In genomic region chr7:120178935-120179334, GRCm38 (mm10) we compare ENCODE assay signal across 31 mouse cellular contexts. TPM values are rescaled to one million over a fixed set of nuclear protein-coding genes. Genes with fewer than 3 reads are reported as not detected.
DNase-seq lines count a peak whose midpoint lies in the region; ATAC-seq and TF ChIP-seq lines count a peak whose summit lies in the region.
"Had no signal": no experiment of that assay in that cellular context is flagged by ENCODE, and none has a peak within 500 bp of the region (broad histone marks: within the 10 kb centered on the region; RNA-seq: fewer than 3 reads in every experiment).

No protein-coding gene starts in this region.

- 0 out of 2 replicates have a peak, but pooled peaks cover 4% of the 10 kb centered on the region for H3K4me1 ChIP-seq in lung, embryonic 15.5 days
- H3K4me1 ChIP-seq in embryonic facial prominence, embryonic 14.5 days (ENCODE audit: control insufficient read depth, insufficient read depth, low read length), result no peaks in the 10 kb centered on the region; the same call in 1 of the 2 replicates
- H3K4me1 ChIP-seq: embryonic facial prominence, embryonic 12.5 days; heart, embryonic 13.5 days; hindbrain, embryonic 12.5 days; hindbrain, embryonic 15.5 days had no signal

- no peak for TF ChIP-seq POLR2A in brain, embryonic 14.5 days (IDR thresholded peaks at IDR 0.05; ENCODE audit: borderline replicate concordance, extremely low read depth, insufficient read depth, insufficient read length, poor library complexity, severe bottlenecking)

- H3K4me2 ChIP-seq in lung, embryonic 15.5 days, result no peak overlapping the region
- no peak overlapping the region for H3K4me2 ChIP-seq in embryonic facial prominence, embryonic 14.5 days (ENCODE audit: low read depth, low read length)
- H3K4me2 ChIP-seq: embryonic facial prominence, embryonic 12.5 days; forebrain, embryonic 15.5 days; heart, embryonic 13.5 days; hindbrain, embryonic 12.5 days; hindbrain, embryonic 15.5 days had no signal

- no peak overlapping the region for H3K4me3 ChIP-seq in lung, embryonic 15.5 days
- no peak overlapping the region for H3K4me3 ChIP-seq in embryonic facial prominence, embryonic 14.5 days (ENCODE audit: low read depth, low read length)
- H3K4me3 ChIP-seq: embryonic facial prominence, embryonic 12.5 days; erythroblast, embryonic 14.5 days; forebrain, embryonic 15.5 days; heart, embryonic 13.5 days; hindbrain, embryonic 12.5 days; hindbrain, embryonic 15.5 days had no signal

- peak; percentile 35; the same call in 1 of the 2 replicates for ATAC-seq in lung, embryonic 15.5 days (ENCODE audit: borderline replicate concordance, extremely low read depth, low FRiP score, low TSS enrichment)
- 0 out of 2 replicates have a peak, but pooled peaks have one; percentile 37 for ATAC-seq in embryonic facial prominence, embryonic 14.5 days (ENCODE audit: low read depth)
- ATAC-seq: activated CD4-positive, CD25-positive, alpha-beta regulatory T cell, adult 4 months; CD4-positive, CD25-positive, alpha-beta regulatory T cell, adult 4 months; forebrain, embryonic 15.5 days; intestine, postnatal 0 days had no signal

- no peak for TF ChIP-seq CTCF in brain, embryonic 14.5 days (IDR thresholded peaks at IDR 0.05; ENCODE audit: borderline replicate concordance, extremely low read depth, insufficient read depth, insufficient read length)

- no peak overlapping the region for H3K9ac ChIP-seq in lung, embryonic 15.5 days
- H3K9ac ChIP-seq in embryonic facial prominence, embryonic 14.5 days (ENCODE audit: low read depth, low read length), result no peak overlapping the region
- H3K9ac ChIP-seq: embryonic facial prominence, embryonic 12.5 days; forebrain, embryonic 15.5 days; heart, embryonic 13.5 days; hindbrain, embryonic 12.5 days; hindbrain, embryonic 15.5 days had no signal

- H3K36me3 ChIP-seq in lung, embryonic 15.5 days, result no peaks in the 10 kb centered on the region
- H3K36me3 ChIP-seq in embryonic facial prominence, embryonic 14.5 days (ENCODE audit: control insufficient read depth, insufficient read depth, low read length), result no peaks in the 10 kb centered on the region
- H3K36me3 ChIP-seq: embryonic facial prominence, embryonic 12.5 days; forebrain, embryonic 15.5 days; heart, embryonic 13.5 days; hindbrain, embryonic 12.5 days; hindbrain, embryonic 15.5 days had no signal

- DNase-seq in heart, adult 11 months, result peak; percentile 58
- no peak for DNase-seq in heart, adult 8-10 months (ENCODE audit: low spot score)
- DNase-seq in lung, postnatal 25 days (ENCODE audit: low spot score), result no peak
- DNase-seq in brain, embryonic 14.5 days (ENCODE audit: low read depth), result peak; percentile 80
- peak; percentile 44 for DNase-seq in embryonic facial prominence, embryonic 14.5 days (ENCODE audit: low spot score)
- no peak for DNase-seq in spleen, adult 18-20 months
- DNase-seq: adrenal gland, adult 8-10 months; adrenal gland, postnatal 25 days; cerebellum, adult 18-20 months; cerebellum, adult 9-10 months; cerebellum, postnatal 14 days; gastrocnemius, postnatal 10 days; gastrocnemius, postnatal 36 days; heart, postnatal 14 days; heart, postnatal 4 days had no signal

- H3K27ac ChIP-seq in lung, embryonic 15.5 days, result no peak overlapping the region
- no peak overlapping the region for H3K27ac ChIP-seq in embryonic facial prominence, embryonic 14.5 days (replicated peaks; ENCODE audit: low read depth, low read length)
- H3K27ac ChIP-seq: embryonic facial prominence, embryonic 12.5 days; forebrain, embryonic 15.5 days; heart, embryonic 13.5 days; hindbrain, embryonic 12.5 days; hindbrain, embryonic 15.5 days had no signal

- H3K27me3 ChIP-seq in lung, embryonic 15.5 days, result no peaks in the 10 kb centered on the region
- no peaks in the 10 kb centered on the region for H3K27me3 ChIP-seq in embryonic facial prominence, embryonic 14.5 days (replicated peaks; ENCODE audit: control insufficient read depth, insufficient read depth, low read length)
- H3K27me3 ChIP-seq: embryonic facial prominence, embryonic 12.5 days; heart, embryonic 13.5 days; hindbrain, embryonic 12.5 days; hindbrain, embryonic 15.5 days had no signal

- WGBS in lung, embryonic 15.5 days, result 6% methylated on average over 2 of the region's 2 CpGs
- 10% methylated on average over 2 of the region's 2 CpGs for WGBS in embryonic facial prominence, embryonic 14.5 days

- H3K9me3 ChIP-seq in lung, embryonic 15.5 days, result no peaks in the 10 kb centered on the region
- no peaks in the 10 kb centered on the region for H3K9me3 ChIP-seq in embryonic facial prominence, embryonic 14.5 days (ENCODE audit: control insufficient read depth, low read length)
- H3K9me3 ChIP-seq: embryonic facial prominence, embryonic 12.5 days; forebrain, embryonic 15.5 days; heart, embryonic 13.5 days; hindbrain, embryonic 12.5 days; hindbrain, embryonic 15.5 days had no signal

RNA-seq across cellular contexts. Expression of gene Anks4b, which starts 5.3 kb away (rescaled TPM):
- total RNA-seq in heart, adult 8-10 months (2022), result under 1 TPM; 0.05 to 0.13 (median 0.09) TPM
- not detected in 2 replicates for polyA plus RNA-seq in lung, embryonic 15.5 days (2015; fragmentation: Nextera tagmentation; extraction: Ambion mirVana)
- polyA plus RNA-seq in brain, embryonic 14.5 days (2012; rRNA removed), result not detected in 2 replicates
- polyA plus RNA-seq in embryonic facial prominence, embryonic 14.5 days (2014; fragmentation: Nextera tagmentation; extraction: Ambion mirVana), result 0.07 TPM in 1 of 2 replicates, not detected in the other
- total RNA-seq: granulocyte monocyte progenitor cell, adult 5-6 weeks; MEL had no signal
- polyA plus RNA-seq: activated CD4-positive, CD25-positive, alpha-beta regulatory T cell, adult 4 months; C2C12; CD4-positive, CD25-positive, alpha-beta regulatory T cell, adult 4 months; erythroblast, embryonic 14.5 days; hindbrain, embryonic 12.5 days; hindbrain, embryonic 15.5 days had no signal

RNA-seq across cellular contexts. Expression of gene Crym, which starts 23.0 kb away (rescaled TPM):
- total RNA-seq in heart, adult 8-10 months (2022), result under 1 TPM; 0.19 to 0.81 (median 0.44) TPM
- polyA plus RNA-seq in lung, embryonic 15.5 days (2015; fragmentation: Nextera tagmentation; extraction: Ambion mirVana), result 4.3 and 4.4 TPM in 2 replicates
- 15.6 and 20.1 TPM in 2 replicates for polyA plus RNA-seq in brain, embryonic 14.5 days (2012; rRNA removed)
- 55.2 and 62.9 TPM in 2 replicates for polyA plus RNA-seq in embryonic facial prominence, embryonic 14.5 days (2014; fragmentation: Nextera tagmentation; extraction: Ambion mirVana)
- total RNA-seq: granulocyte monocyte progenitor cell, adult 5-6 weeks; MEL had no signal
- polyA plus RNA-seq: activated CD4-positive, CD25-positive, alpha-beta regulatory T cell, adult 4 months; C2C12; CD4-positive, CD25-positive, alpha-beta regulatory T cell, adult 4 months; erythroblast, embryonic 14.5 days had no signal

RNA-seq across cellular contexts. Expression of gene Abca14, which starts 24.8 kb away (rescaled TPM):
- total RNA-seq in heart, adult 8-10 months (2022), result not detected
- not detected in 2 replicates for polyA plus RNA-seq in lung, embryonic 15.5 days (2015; fragmentation: Nextera tagmentation; extraction: Ambion mirVana)
- 0.04 TPM in 1 of 2 replicates, not detected in the other for polyA plus RNA-seq in brain, embryonic 14.5 days (2012; rRNA removed)
- not detected in 2 replicates for polyA plus RNA-seq in embryonic facial prominence, embryonic 14.5 days (2014; fragmentation: Nextera tagmentation; extraction: Ambion mirVana)
- total RNA-seq: adrenal gland, postnatal 25 days; gastrocnemius, adult 18-20 months; gastrocnemius, postnatal 10 days; gastrocnemius, postnatal 36 days; granulocyte monocyte progenitor cell, adult 5-6 weeks; heart, postnatal 14 days; MEL had no signal
- polyA plus RNA-seq: activated CD4-positive, CD25-positive, alpha-beta regulatory T cell, adult 4 months; C2C12; CD4-positive, CD25-positive, alpha-beta regulatory T cell, adult 4 months; embryonic facial prominence, embryonic 12.5 days; erythroblast, embryonic 14.5 days; heart, embryonic 13.5 days; heart, embryonic 16.5 days; hindbrain, embryonic 12.5 days; hindbrain, embryonic 15.5 days had no signal

RNA-seq across cellular contexts. Expression of gene Zp2, which starts 33.8 kb away (rescaled TPM):
- 1 to 10 TPM in 1 of 4 experiments, under 1 TPM in 3; 0.78 to 1.6 (median 0.83) TPM for total RNA-seq in heart, adult 8-10 months (2022)
- not detected in 2 replicates for polyA plus RNA-seq in lung, embryonic 15.5 days (2015; fragmentation: Nextera tagmentation; extraction: Ambion mirVana)
- polyA plus RNA-seq in brain, embryonic 14.5 days (2012; rRNA removed), result not detected in 2 replicates
- polyA plus RNA-seq in embryonic facial prominence, embryonic 14.5 days (2014; fragmentation: Nextera tagmentation; extraction: Ambion mirVana), result 1.2 and 1.7 TPM in 2 replicates
- total RNA-seq: adrenal gland, adult 8-10 months; granulocyte monocyte progenitor cell, adult 5-6 weeks; MEL had no signal
- polyA plus RNA-seq: activated CD4-positive, CD25-positive, alpha-beta regulatory T cell, adult 4 months; C2C12; CD4-positive, CD25-positive, alpha-beta regulatory T cell, adult 4 months; embryonic facial prominence, embryonic 12.5 days; erythroblast, embryonic 14.5 days; forebrain, embryonic 15.5 days; heart, embryonic 16.5 days; hindbrain, embryonic 12.5 days; hindbrain, embryonic 15.5 days; intestine, embryonic 14.5 days had no signal

Comparison
In these comparisons a context has a peak if more than half of its experiments do, and no peak if none do; other contexts are left out.
1. DNase-seq: peak in heart, adult 11 months (single experiment), brain, embryonic 14.5 days (single experiment) and embryonic facial prominence, embryonic 14.5 days (single experiment); none in heart, adult 8-10 months (single experiment), lung, postnatal 25 days (single experiment) and spleen, adult 18-20 months (0 of 2).